Mouse (Mus musculus) intestine, postnatal 0 days (tissue): Measurements from ENCODE around the gene Tm4sf1. TPM values are rescaled to one million over a fixed set of nuclear protein-coding genes. Genes with fewer than 3 reads are reported as not detected.
A peak's percentile ranks its signal among the peaks of the same experiment; 100 is the strongest.

Source experiments
- ATAC-seq: fragments of 200-750 bp; cut with Nextera tagmentation; 2 replicates; pipeline ENCODE4 v1.8.0; 2017; ENCODE audit warnings: mild to moderate bottlenecking, moderate TSS enrichment, moderate library complexity
- H3K27ac ChIP-seq: fragments of 300-500 bp; sonication (generic); 2 replicates; pipeline ENCODE4 v1.5.1; 2014; ENCODE audit warnings: mild to moderate bottlenecking, low read depth, low read length, moderate library complexity
- H3K27me3 ChIP-seq: fragments of 300-500 bp; sonication (generic); replicated peaks from 2 replicates; pipeline ENCODE4 v1.6.1; 2014; ENCODE audit warnings: low read length, mixed read lengths; ENCODE audit not compliant: control insufficient read depth, insufficient read depth
- H3K36me3 ChIP-seq: fragments of 300-500 bp; sonication (generic); 2 replicates; pipeline ENCODE4 v1.6.1; 2014; ENCODE audit warnings: mild to moderate bottlenecking, moderate library complexity; ENCODE audit not compliant: control insufficient read depth, insufficient read depth
- H3K4me1 ChIP-seq: fragments of 300-500 bp; sonication (generic); replicated peaks from 2 replicates; pipeline ENCODE4 v1.6.1; 2014; ENCODE audit warnings: antibody characterized with exemption, low read length, mixed read lengths; ENCODE audit not compliant: control insufficient read depth, insufficient read depth
- H3K4me2 ChIP-seq: fragments of 300-500 bp; sonication (generic); replicated peaks from 2 replicates; pipeline ENCODE4 v1.6.1; 2014; ENCODE audit warnings: low read depth, mild to moderate bottlenecking, moderate library complexity
- H3K4me3 ChIP-seq: fragments of 300-500 bp; sonication (generic); 2 replicates; pipeline ENCODE4 v1.5.1; 2014; ENCODE audit warnings: low read depth, low read length
- H3K9ac ChIP-seq: fragments of 300-500 bp; sonication (generic); 2 replicates; pipeline ENCODE4 v1.6.1; 2014; ENCODE audit warnings: mild to moderate bottlenecking, low read depth, low read length
- H3K9me3 ChIP-seq: fragments of 300-500 bp; sonication (generic); 2 replicates; pipeline ENCODE4 v1.6.1; 2016; ENCODE audit warnings: mixed run types; ENCODE audit not compliant: control insufficient read depth
- CTCF ChIP-seq: sonication (generic); IDR thresholded peaks from 2 replicates; pipeline ENCODE4 v1.5.1; 2016; ENCODE audit warnings: low read depth, mild to moderate bottlenecking, control low read depth, antibody characterized with exemption, moderate library complexity
- WGBS: fragments of 180-500 bp; shearing (Covaris S2); extraction: QIAGEN DNeasy Blood & Tissue Kit; methylation state at CpG from one replicate; pipeline ENCODE4 v1.1.7; 2014; 5-methylcytosine and 5-hydroxymethylcytosine counted together
- polyA plus RNA-seq: library from polyadenylated mRNA; unstranded; fragments of >200 nt; fragmentation: Nextera tagmentation; extraction: Ambion mirVana; gene quantifications from 2 replicates; pipeline ENCODE4 v1.2.1, GENCODE M21; 2015

Tm4sf1 gene
- polyA plus RNA-seq, 1 experiment from 2014 or later: 94.5 TPM

DNA sequence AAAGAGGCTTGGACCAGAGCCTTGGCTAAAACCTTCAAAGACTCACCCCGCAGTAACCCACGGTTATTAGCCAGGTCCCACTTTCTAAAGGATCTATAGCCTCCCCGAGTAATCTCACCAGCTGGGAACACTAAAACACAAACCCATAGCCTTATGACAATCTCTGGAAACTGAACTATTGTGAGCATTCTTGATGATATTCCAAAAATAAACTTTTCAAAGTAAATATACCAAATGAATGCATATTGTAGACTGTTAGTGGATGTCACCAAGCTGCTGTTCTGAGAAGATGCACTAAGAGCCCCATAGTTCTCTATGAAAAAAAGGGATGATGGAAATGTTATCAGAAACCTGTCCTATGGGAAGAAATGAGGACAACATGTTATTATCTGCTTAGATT is 25.0 kb downstream of the Tm4sf1 start:
- TF ChIP-seq CTCF: no peak
- no peak for ATAC-seq
- H3K27me3 ChIP-seq: no peaks in the 10 kb centered on the region
- no peak overlapping the region for H3K4me3 ChIP-seq
- H3K4me2 ChIP-seq: no peak overlapping the region
- WGBS: 59% methylated on average over 3 of the region's 3 CpGs
- no peak overlapping the region for H3K9ac ChIP-seq
- no peaks in the 10 kb centered on the region for H3K9me3 ChIP-seq
- H3K36me3 ChIP-seq: no peaks in the 10 kb centered on the region
- H3K27ac ChIP-seq: no peak overlapping the region
- no peaks in the 10 kb centered on the region for H3K4me1 ChIP-seq

DNA sequence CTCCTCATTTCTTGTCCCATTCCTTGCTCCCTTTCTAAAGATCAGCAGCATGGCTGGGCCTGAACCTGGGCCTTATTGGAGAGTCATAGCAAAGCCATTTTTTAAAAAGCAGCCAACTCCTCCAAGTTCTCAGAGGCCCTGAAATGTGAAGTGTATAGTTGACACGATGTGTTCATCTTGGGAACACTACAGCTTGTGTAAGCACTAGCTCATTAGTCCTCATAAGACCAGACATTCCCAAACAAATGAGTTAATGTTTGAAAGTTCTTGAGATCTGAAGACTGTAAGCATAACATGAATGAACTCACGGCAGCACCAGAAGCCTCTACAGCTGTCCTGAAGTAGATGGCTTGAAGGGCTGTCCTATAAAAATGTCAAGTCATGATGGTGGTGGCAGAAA is 32.8 kb downstream of the Tm4sf1 start:
- Histone ChIP-seq H3K36me3 (no peaks in the 10 kb centered on the region), H3K4me2 (no peak overlapping the region), H3K27ac (no peak overlapping the region), H3K4me1 (no peaks in the 10 kb centered on the region), H3K4me3 (no peak overlapping the region), H3K9ac (no peak overlapping the region), H3K27me3 (no peaks in the 10 kb centered on the region), H3K9me3 (no peaks in the 10 kb centered on the region)
- no peak for TF ChIP-seq CTCF
- no peak for ATAC-seq
- WGBS: 46% methylated on average over 2 of the region's 2 CpGs

- no peak for ATAC-seq
- H3K27ac ChIP-seq: no peak overlapping the region
- H3K4me3 ChIP-seq: no peak overlapping the region
- no peaks in the 10 kb centered on the region for H3K27me3 ChIP-seq
- TF ChIP-seq CTCF: peak; percentile 89
- H3K9me3 ChIP-seq: no peaks in the 10 kb centered on the region
- H3K4me1 ChIP-seq: no peaks in the 10 kb centered on the region
- no peak overlapping the region for H3K4me2 ChIP-seq
- H3K9ac ChIP-seq: no peak overlapping the region
- no peaks in the 10 kb centered on the region for H3K36me3 ChIP-seq
- 29% methylated on average over 6 of the region's 6 CpGs for WGBS
These were observed 34.1 kb downstream of the Tm4sf1 start for GRCm38 (mm10) chr3:57267559-57268173.

- Histone ChIP-seq H3K9ac (no peak overlapping the region), H3K4me2 (no peak overlapping the region), H3K27me3 (no peaks in the 10 kb centered on the region), H3K27ac (no peak overlapping the region), H3K4me3 (no peak overlapping the region), H3K36me3 (no peaks in the 10 kb centered on the region), H3K4me1 (no peaks in the 10 kb centered on the region), H3K9me3 (no peaks in the 10 kb centered on the region)
- no peak for ATAC-seq
- 53% methylated on average over 2 of the region's 2 CpGs for WGBS
- TF ChIP-seq CTCF: no peak
These were observed 48.7 kb downstream of the Tm4sf1 start for GRCm38 (mm10) chr3:57253041-57253440.

DNA sequence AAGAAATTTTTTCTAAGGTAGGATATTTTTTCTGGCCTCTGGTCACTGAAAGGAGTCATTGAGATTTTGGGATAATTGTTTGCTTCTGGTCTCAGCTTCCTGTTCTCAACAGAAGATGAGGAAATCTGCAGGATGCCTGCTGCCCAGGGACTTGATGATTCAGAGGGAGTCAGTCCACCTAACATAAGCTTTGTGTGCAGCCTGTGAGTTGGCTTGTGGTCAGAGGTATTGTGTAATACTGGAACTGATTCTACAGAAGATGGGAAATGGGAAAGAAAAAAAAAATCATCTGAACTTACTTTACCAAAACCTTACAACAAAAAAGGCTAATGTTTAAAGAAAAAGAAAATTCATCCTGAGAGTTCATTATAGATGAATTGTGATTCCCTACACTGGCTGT is 49.2 kb downstream of the Tm4sf1 start:
- TF ChIP-seq CTCF: no peak
- no peak for ATAC-seq
- Histone ChIP-seq H3K27ac (no peak overlapping the region), H3K9me3 (no peaks in the 10 kb centered on the region), H3K4me1 (no peaks in the 10 kb centered on the region), H3K4me2 (no peak overlapping the region), H3K9ac (no peak overlapping the region), H3K27me3 (no peaks in the 10 kb centered on the region), H3K36me3 (no peaks in the 10 kb centered on the region), H3K4me3 (no peak overlapping the region)

GRCm38 (mm10) chr3:57245242-57245641 is 56.5 kb downstream of the Tm4sf1 start:
- Histone ChIP-seq H3K27ac (no peak overlapping the region), H3K4me3 (no peak overlapping the region), H3K9ac (no peak overlapping the region), H3K4me1 (no peaks in the 10 kb centered on the region), H3K36me3 (no peaks in the 10 kb centered on the region), H3K4me2 (no peak overlapping the region), H3K27me3 (no peaks in the 10 kb centered on the region), H3K9me3 (no peaks in the 10 kb centered on the region)
- ATAC-seq: no peak
- WGBS: 56% methylated on average over 2 of the region's 2 CpGs
- TF ChIP-seq CTCF: no peak

Other genes starting within 250 kb of the Tm4sf1 start
- 95.5 and 110 TPM in 2 replicates for gene Tm4sf4, start 123.3 kb upstream of the Tm4sf1 start, polyA plus RNA-seq